Comparison of ENCODE assay signal across 14 mouse cellular contexts in genomic region chr1:157232372-157232771, GRCm38 (mm10).
DNase-seq lines count a peak whose midpoint lies in the region; ATAC-seq and TF ChIP-seq lines count a peak whose summit lies in the region.
"Had no signal": no experiment of that assay in that cellular context is flagged by ENCODE, and none has a peak within 500 bp of the region (broad histone marks: within the 10 kb centered on the region; RNA-seq: fewer than 3 reads in every experiment).

No protein-coding gene starts in this region.

- H3K4me3 ChIP-seq in embryonic fibroblast, embryonic 13.5 days (ENCODE audit: insufficient read depth, low read length) = no peak overlapping the region
- no peak overlapping the region for H3K4me3 ChIP-seq in left cerebral cortex, adult 2 months
- H3K4me3 ChIP-seq: heart, embryonic 13.5 days; intestine, embryonic 15.5 days had no signal

- H3K27me3 ChIP-seq in Patski = no peaks in the 10 kb centered on the region
- H3K27me3 ChIP-seq: heart, embryonic 13.5 days; intestine, embryonic 15.5 days had no signal

- POLR2A ChIA-PET in Patski (lab: Charles Lee) = no interaction called here

- peak; percentile 38 for DNase-seq in layer of hippocampus, adult 9-11 months
- DNase-seq in layer of hippocampus, postnatal 10 days (ENCODE audit: low spot score in 2 of 2) = no peak
- DNase-seq in 416B (ENCODE audit: low read depth) (peak; percentile 47), Patski (ENCODE audit: low read depth, low spot score) (no peak)
- DNase-seq in cerebellum, adult 8-10 months = no peak
- DNase-seq in left cerebral cortex, adult 2 months (ENCODE audit: extremely low spot score in 1 of 2, low spot score in 2 of 2) = no peak
- DNase-seq: cerebellum, postnatal 10 days; liver, postnatal 0 days; spleen, adult 18-20 months; thymus, postnatal 36 days had no signal

- ATAC-seq in Patski = peak; percentile 71
- no peak for ATAC-seq in CD4-positive, CD25-positive, alpha-beta regulatory T cell, adult 4 months
- ATAC-seq: intestine, embryonic 15.5 days; liver, postnatal 0 days had no signal

- in situ Hi-C loops in Patski (cut with MboI; ENCODE audit: low pct_unique_long_range_greater_than_20kb) = no loop called here

- no peak for TF ChIP-seq CTCF in Patski (IDR thresholded peaks at IDR 0.05)
- no peak for TF ChIP-seq CTCF in embryonic fibroblast, embryonic 13.5 days (IDR thresholded peaks at IDR 0.05; ENCODE audit: borderline replicate concordance, insufficient read depth, low read length)
- no peak for TF ChIP-seq CTCF in left cerebral cortex, adult 2 months (IDR thresholded peaks at IDR 0.05)

- CTCF ChIA-PET in Patski (lab: Charles Lee) = interaction anchor here (1.1 to 1.8 kb wide), 2 partner anchors 38 to 49 kb away, joined by 3 to 4 read pairs; no protein-coding TSS in a partner anchor

- intact Hi-C loops in left cerebral cortex, adult 2 months (cut with DNase I) = loop anchor here (5.0 kb wide), 1 partner anchor 65 kb away; no protein-coding TSS in a partner anchor

- H3K4me1 ChIP-seq in embryonic fibroblast, embryonic 13.5 days (ENCODE audit: control insufficient read depth, insufficient read depth, low read length) = peaks cover 6% of the 10 kb centered on the region
- H3K4me1 ChIP-seq: intestine, embryonic 15.5 days had no signal

- H3K27ac ChIP-seq in embryonic fibroblast, embryonic 13.5 days (ENCODE audit: insufficient read depth, low read length) = peak overlapping the region; percentile 73
- H3K27ac ChIP-seq in left cerebral cortex, adult 2 months = no peak overlapping the region; the same call in 1 of the 2 replicates
- H3K27ac ChIP-seq: heart, embryonic 13.5 days; intestine, embryonic 15.5 days had no signal

- no peak for TF ChIP-seq POLR2A in embryonic fibroblast, embryonic 13.5 days (IDR thresholded peaks at IDR 0.05; ENCODE audit: low read depth, low read length)

Comparison
In these comparisons a context has a peak if more than half of its experiments do, and no peak if none do; other contexts are left out.
1. DNase-seq: peak in layer of hippocampus, adult 9-11 months (single experiment) and 416B (single experiment); none in layer of hippocampus, postnatal 10 days (0 of 2), Patski (single experiment), cerebellum, adult 8-10 months (single experiment) and left cerebral cortex, adult 2 months (0 of 2).